Comparison of ENCODE assay signal across 8 mouse cellular contexts in the genomic region with DNA sequence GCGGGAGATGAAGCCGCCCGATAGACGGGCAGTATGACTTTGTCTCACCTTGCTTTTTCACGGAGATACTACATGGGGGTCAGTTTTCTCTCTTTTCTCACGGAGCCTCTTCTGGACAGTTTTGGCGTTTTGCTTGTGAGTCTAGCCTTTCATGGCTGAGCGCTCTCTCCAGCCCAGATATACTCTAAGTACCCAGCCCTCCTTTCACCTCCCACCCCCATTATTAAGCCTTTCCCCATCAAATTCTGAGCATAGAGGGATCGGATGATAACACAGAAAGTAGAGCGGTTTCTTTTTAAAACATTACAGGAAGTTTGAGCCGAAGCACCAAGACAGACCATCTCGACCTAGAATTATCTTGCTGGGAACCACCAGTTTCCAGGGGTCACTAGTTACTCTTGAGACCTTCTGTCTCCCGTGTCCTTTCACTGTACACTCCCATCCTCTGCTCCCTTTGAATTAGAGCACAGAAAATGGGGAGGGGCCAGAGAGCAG. TPM values are rescaled to one million over a fixed set of nuclear protein-coding genes. Genes with fewer than 3 reads are reported as not detected.
A peak's percentile ranks its signal among the peaks of the same experiment; 100 is the strongest.
DNase-seq lines count a peak whose midpoint lies in the region; ATAC-seq and TF ChIP-seq lines count a peak whose summit lies in the region.

No protein-coding gene starts in this region.

- WGBS in forebrain, postnatal 0 days = 2% methylated on average over 13 of the region's 13 CpGs
- WGBS in liver, embryonic 16.5 days (ENCODE audit: insufficient replicate concordance) = 2% methylated on average over 13 of the region's 13 CpGs

- no peaks in the 10 kb centered on the region for H3K36me3 ChIP-seq in ES-E14 (ENCODE audit: control insufficient read depth, insufficient read depth, low read length, poor library complexity, severe bottlenecking)
- no peaks in the 10 kb centered on the region for H3K36me3 ChIP-seq in forebrain, postnatal 0 days (ENCODE audit: insufficient read depth)
- H3K36me3 ChIP-seq in liver, embryonic 16.5 days (ENCODE audit: control insufficient read depth, insufficient read depth) = no peaks in the 10 kb centered on the region

- peak overlapping the region; percentile 82 for H3K9ac ChIP-seq in ES-E14 (ENCODE audit: insufficient read depth, low read depth, low read length, poor library complexity, severe bottlenecking)
- peak overlapping the region; percentile 76 for H3K9ac ChIP-seq in forebrain, postnatal 0 days
- peak overlapping the region; percentile 48; the same call in 1 of the 2 replicates for H3K9ac ChIP-seq in liver, embryonic 16.5 days (ENCODE audit: low read depth, low read length)

- no peak for TF ChIP-seq CTCF in gastrocnemius, adult 2 months (IDR thresholded peaks at IDR 0.05)
- no peak for TF ChIP-seq CTCF in forebrain, postnatal 0 days (IDR thresholded peaks at IDR 0.05; ENCODE audit: low read depth)

- in situ Hi-C loops in ES-E14 (cut with MboI; ENCODE audit: low sequenced_read_pairs in 2 of 2, unreplicated experiment in 2 of 2) = no loop called here

- H3K27ac ChIP-seq in gastrocnemius, adult 2 months = peak overlapping the region; percentile 86
- H3K27ac ChIP-seq in ES-E14 (ENCODE audit: insufficient read depth, low read depth, low read length, poor library complexity, severe bottlenecking) = no peak overlapping the region
- 0 out of 2 replicates have a peak overlapping the region, but pooled peaks have one; percentile 88 for H3K27ac ChIP-seq in forebrain, postnatal 0 days (ENCODE audit: low read depth, low read length)
- H3K27ac ChIP-seq in liver, embryonic 16.5 days (ENCODE audit: low read length) = no peak overlapping the region

- DNase-seq in gastrocnemius, adult 2 months = no peak
- no peak for DNase-seq in gastrocnemius, adult 8-10 months (ENCODE audit: low spot score in 2 of 2)
- peak; percentile 11 for DNase-seq in ES-E14 (ENCODE audit: low read depth, low spot score)
- DNase-seq in forebrain, postnatal 0 days = peak; percentile 19
- no peak for DNase-seq in left cerebral cortex, postnatal 14 days (ENCODE audit: low spot score in 2 of 2)
- DNase-seq in thymus, postnatal 25 days = no peak

- H3K4me3 ChIP-seq in gastrocnemius, adult 2 months = peak overlapping the region; percentile 92
- peak overlapping the region; percentile 84 to 85 for H3K4me3 ChIP-seq in ES-E14 (ENCODE audit: insufficient read depth in 1 of 2, low read depth in 1 of 2, low read length in 2 of 2, poor library complexity in 1 of 2, severe bottlenecking in 1 of 2)
- peak overlapping the region; percentile 79 for H3K4me3 ChIP-seq in forebrain, postnatal 0 days (ENCODE audit: low read depth, low read length)
- H3K4me3 ChIP-seq in liver, embryonic 16.5 days (ENCODE audit: low read depth, low read length) = peak overlapping the region; percentile 64

- intact Hi-C loops in gastrocnemius, adult 2 months (cut with DNase I) = loop anchor here (5.0 kb wide), 1 partner anchor 172 kb away; no protein-coding TSS in a partner anchor
- intact Hi-C loops in left cerebral cortex, postnatal 14 days (cut with DNase I) = loop anchor here (5.0 kb wide), 2 partner anchors 57 to 172 kb away; no protein-coding TSS in a partner anchor

- H3K27me3 ChIP-seq in forebrain, postnatal 0 days (ENCODE audit: insufficient read depth, low read length) = no peaks in the 10 kb centered on the region
- peaks cover 24% of the 10 kb centered on the region for H3K27me3 ChIP-seq in liver, embryonic 16.5 days (ENCODE audit: control insufficient read depth, insufficient read depth, low read depth, low read length)

- ATAC-seq in forebrain, postnatal 0 days = no peak
- no peak for ATAC-seq in liver, embryonic 16.5 days (ENCODE audit: low read depth)
- ATAC-seq in frontal cortex, adult (ENCODE audit: low TSS enrichment) = no peak

- no peaks in the 10 kb centered on the region for H3K9me3 ChIP-seq in ES-E14 (ENCODE audit: control insufficient read depth, insufficient read depth, low read depth, low read length)
- no peaks in the 10 kb centered on the region for H3K9me3 ChIP-seq in forebrain, postnatal 0 days (ENCODE audit: low read length)
- H3K9me3 ChIP-seq in liver, embryonic 16.5 days (replicated peaks; ENCODE audit: control insufficient read depth, low read length) = no peaks in the 10 kb centered on the region

- H3K4me2 ChIP-seq in forebrain, postnatal 0 days (ENCODE audit: low read depth) = peak overlapping the region; percentile 91
- peak overlapping the region; percentile 75 for H3K4me2 ChIP-seq in liver, embryonic 16.5 days (ENCODE audit: low read depth, low read length)

- no peaks in the 10 kb centered on the region for H3K4me1 ChIP-seq in ES-E14 (ENCODE audit: control insufficient read depth in 2 of 2, insufficient read depth in 2 of 2, low read length in 2 of 2, poor library complexity in 1 of 2)
- H3K4me1 ChIP-seq in forebrain, postnatal 0 days (ENCODE audit: insufficient read depth) = no peaks in the 10 kb centered on the region
- H3K4me1 ChIP-seq in liver, embryonic 16.5 days (ENCODE audit: control insufficient read depth, low read depth, low read length) = no peaks in the 10 kb centered on the region

TF ChIP-seq in ES-E14, 5 proteins besides CTCF, POLR2A, EP300 and RAD21:
- TF ChIP-seq HCFC1 (IDR thresholded peaks at IDR 0.05; ENCODE audit: borderline replicate concordance, insufficient read depth, low read length) (no peak), ZNF384 (IDR thresholded peaks at IDR 0.05; ENCODE audit: low read depth, low read length) (no peak)

RNA-seq across cellular contexts. Expression of a gene that starts 2.0 kb away (rescaled TPM):
- total RNA-seq in gastrocnemius, adult 2 months (2021) = 1 to 10 TPM; 1.7 to 2.0 TPM
- 1 to 10 TPM in 2 of 4 experiments, under 1 TPM in 2; 0.90 to 1.4 (median 1.1) TPM for total RNA-seq in gastrocnemius, adult 8-10 months (2022)
- 1.6 and 2.2 TPM in 2 replicates for total RNA-seq in ES-E14 (2012; rRNA removed)
- 8.7 and 12.5 TPM in 2 replicates for total RNA-seq in forebrain, postnatal 0 days (2014; rRNA removed)
- 0.92 and 1.4 TPM in 2 replicates for polyA plus RNA-seq in forebrain, postnatal 0 days (2015; fragmentation: Nextera tagmentation; extraction: Ambion mirVana)
- 0.69 and 0.83 TPM in 2 replicates for polyA plus RNA-seq in liver, embryonic 16.5 days (2015; fragmentation: Nextera tagmentation; extraction: Ambion mirVana)
- total RNA-seq in left cerebral cortex, postnatal 14 days (2021) = 10 to 100 TPM; 11.1 to 11.2 TPM

Comparison
In these comparisons a context has a peak if more than half of its experiments do, and no peak if none do; other contexts are left out.
1. DNase-seq: peak in ES-E14 (single experiment) and forebrain, postnatal 0 days (single experiment); none in gastrocnemius, adult 2 months (single experiment), gastrocnemius, adult 8-10 months (0 of 2), left cerebral cortex, postnatal 14 days (0 of 2) and thymus, postnatal 25 days (single experiment).
2. H3K27ac ChIP-seq: peak in gastrocnemius, adult 2 months (single experiment) and forebrain, postnatal 0 days (single experiment); none in ES-E14 (single experiment) and liver, embryonic 16.5 days (single experiment).
3. Peak in every context shown above with its lines, with median percentiles within 50 percentile points of each other: H3K4me3 ChIP-seq and H3K9ac ChIP-seq.